Mouse (Mus musculus) ES-E14 (cell line): ENCODE measurements around the gene Gpr37l1. TPM values are rescaled to one million over a fixed set of nuclear protein-coding genes. Genes with fewer than 3 reads are reported as not detected.
"Not testable (repeated sequence)": the region's sequence is repeated elsewhere in the genome, so short reads cannot be mapped to it uniquely, and the experiment has no call there.

ENCODE experiments used
- DNase-seq: peaks from one replicate; pipeline ENCODE4 v3.0.0-alpha.2; 2013; ENCODE audit warnings: low read depth, low spot score
- H3K27ac ChIP-seq: 2 replicates; pipeline ENCODE4 v1.5.1; 2012; ENCODE audit warnings: low read depth, mild to moderate bottlenecking, low read length, moderate library complexity, mixed read lengths; ENCODE audit not compliant: poor library complexity, insufficient read depth, severe bottlenecking
- H3K36me3 ChIP-seq: 2 replicates; pipeline ENCODE4 v1.6.1; 2012; ENCODE audit warnings: mild to moderate bottlenecking, low read length, moderate library complexity, mixed read lengths; ENCODE audit not compliant: control insufficient read depth, poor library complexity, insufficient read depth, severe bottlenecking
- H3K4me1 ChIP-seq, 2 experiments: fragments of 150-350 bp in 1 of 2; sonication (generic) in 1 of 2; 2 replicates each; pipeline ENCODE4 v1.6.1; 2012; ENCODE audit warnings: low read length in 2 of 2, mild to moderate bottlenecking in 1 of 2, mixed read lengths in 1 of 2; ENCODE audit not compliant: control insufficient read depth in 2 of 2, insufficient read depth in 2 of 2, poor library complexity in 1 of 2
- H3K4me3 ChIP-seq, 2 experiments: fragments of 150-350 bp in 1 of 2; sonication (generic) in 1 of 2; 2 replicates each; pipeline ENCODE4 v1.5.1; 2012; ENCODE audit warnings: low read length in 2 of 2, low read depth in 1 of 2, mild to moderate bottlenecking in 1 of 2, mixed read lengths in 1 of 2; ENCODE audit not compliant: insufficient read depth in 1 of 2, poor library complexity in 1 of 2, severe bottlenecking in 1 of 2
- H3K9ac ChIP-seq: 2 replicates; pipeline ENCODE4 v1.6.1; 2012; ENCODE audit warnings: low read depth, mild to moderate bottlenecking, low read length, mixed read lengths; ENCODE audit not compliant: poor library complexity, insufficient read depth, severe bottlenecking
- H3K9me3 ChIP-seq: fragments of 150-350 bp; sonication (generic); 2 replicates; pipeline ENCODE4 v1.6.1; 2012; ENCODE audit warnings: low read depth, mild to moderate bottlenecking, low read length; ENCODE audit not compliant: control insufficient read depth, insufficient read depth
- CHD2 ChIP-seq: IDR thresholded peaks from 2 replicates; pipeline ENCODE4 v1.6.1; 2014; ENCODE audit warnings: mild to moderate bottlenecking, low read depth, low read length, inconsistent platforms
- HCFC1 ChIP-seq: IDR thresholded peaks from 2 replicates; pipeline ENCODE4 v1.6.1; 2012; ENCODE audit warnings: low read length, inconsistent platforms, borderline replicate concordance; ENCODE audit not compliant: insufficient read depth
- MAFK ChIP-seq: IDR thresholded peaks from 2 replicates; pipeline ENCODE4 v1.6.1; 2014; ENCODE audit warnings: mild to moderate bottlenecking, low read depth, low read length, inconsistent platforms; ENCODE audit not compliant: insufficient read depth
- ZC3H11A ChIP-seq: IDR thresholded peaks from 2 replicates; pipeline ENCODE4 v1.6.1; 2012; ENCODE audit warnings: low read depth, mild to moderate bottlenecking, inconsistent platforms, low read length, borderline replicate concordance
- ZNF384 ChIP-seq: IDR thresholded peaks from 2 replicates; pipeline ENCODE4 v1.6.1; 2012; ENCODE audit warnings: low read depth, low read length, inconsistent platforms
- in situ Hi-C, 2 experiments: fragments of 600-800 bp; cut with MboI; formaldehyde crosslinking; loops; one replicate each; pipeline ENCODE4 v1.15.1; 2025; ENCODE audit warnings: low sequenced_read_pairs in 2 of 2, inconsistent platforms in 1 of 2; ENCODE audit not compliant: unreplicated experiment in 2 of 2
- total RNA-seq: library from RNA; depleted of rRNA; stranded (reverse); fragments of 300-350 nt; gene quantifications from 2 replicates; pipeline ENCODE4 v1.2.3, GENCODE M21; 2012

Gpr37l1 gene
- total RNA-seq, 1 experiment: not detected

DNA sequence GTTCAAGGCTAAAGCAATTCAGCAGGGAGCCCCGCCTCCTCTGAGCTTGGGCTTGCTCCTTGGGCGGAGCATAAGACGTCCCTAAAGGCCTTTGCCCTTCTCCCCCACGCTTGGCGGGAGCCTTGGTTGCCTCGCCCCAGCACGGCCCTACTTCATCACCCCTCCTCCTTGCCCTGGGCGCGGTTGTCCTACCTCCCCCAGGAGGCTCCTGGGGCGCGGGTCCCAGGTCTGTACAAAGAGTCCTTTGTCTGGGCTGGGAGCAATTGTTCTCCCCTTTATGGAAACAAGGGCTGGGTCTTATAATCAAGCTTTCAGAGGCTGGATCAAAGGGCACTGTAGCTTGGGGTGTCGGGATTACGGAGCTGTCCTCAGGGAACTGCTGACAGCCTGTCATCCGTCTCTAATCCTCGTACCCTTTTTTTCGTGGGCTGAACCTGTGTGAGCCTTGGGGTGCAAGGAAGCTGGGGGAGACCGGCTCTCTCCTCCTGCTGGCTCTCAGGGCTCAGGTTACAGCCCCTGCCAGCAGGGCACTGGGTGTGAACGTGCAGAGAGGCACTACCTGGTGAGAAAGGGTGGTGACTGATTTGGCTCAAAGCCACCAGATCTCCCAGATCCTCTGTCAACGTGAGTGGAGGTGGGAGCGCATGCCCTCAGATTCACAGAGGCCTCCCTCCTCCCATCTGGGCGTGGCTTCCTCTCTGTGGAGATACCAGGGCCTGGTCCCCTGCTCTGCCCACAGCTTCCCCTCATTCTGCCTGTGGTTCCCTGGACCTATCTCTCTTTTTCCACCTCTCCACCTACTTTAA is 31.7 kb upstream of the Gpr37l1 start:
- DNase-seq: peak; percentile 95
- H3K4me1 ChIP-seq: peaks cover 23 to 40% of the 10 kb centered on the region in 2 experiments
- peak overlapping the region in 1 of 2 experiments; percentile 2; a peak in 1 of 4 replicates for H3K4me3 ChIP-seq
- no peaks in the 10 kb centered on the region for H3K36me3 ChIP-seq
- peak overlapping the region; percentile 88 for H3K27ac ChIP-seq
- no peak for TF ChIP-seq ZNF384
- no peak for TF ChIP-seq HCFC1
- TF ChIP-seq CHD2: no peak
- no peak for TF ChIP-seq MAFK
- no peak for TF ChIP-seq ZC3H11A
- H3K9me3 ChIP-seq: no peaks in the 10 kb centered on the region
- H3K9ac ChIP-seq: no peak overlapping the region
- in situ Hi-C loops: no loop called here

DNA sequence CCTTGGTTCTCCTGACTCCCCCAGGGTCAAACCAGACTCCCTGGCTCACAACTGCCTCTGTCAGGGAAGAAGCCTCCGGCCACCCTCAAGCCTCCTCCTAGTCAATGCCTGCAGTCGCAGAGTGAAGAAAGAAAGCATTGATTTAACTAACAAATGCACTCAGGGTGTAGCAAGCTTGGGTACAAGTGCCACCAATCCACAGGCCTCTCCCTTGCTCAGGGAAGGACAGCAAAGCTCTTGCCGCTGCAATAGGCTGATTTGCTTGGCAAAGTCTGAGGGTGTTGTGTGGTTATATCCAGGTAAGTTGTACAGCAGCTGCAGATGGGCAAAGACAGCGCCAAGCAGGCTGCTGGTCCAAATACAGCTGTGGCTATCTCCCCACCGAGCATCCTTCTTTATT is 30.9 kb upstream of the Gpr37l1 start:
- TF ChIP-seq MAFK (no peak), ZC3H11A (no peak), HCFC1 (no peak), CHD2 (no peak), ZNF384 (no peak)
- DNase-seq: no peak
- in situ Hi-C loops: no loop called here
- Histone ChIP-seq H3K27ac (peak overlapping the region; percentile 88), H3K9ac (peak overlapping the region; percentile 26; the same call in 1 of the 2 replicates), H3K4me1 (peaks cover 26 to 40% of the 10 kb centered on the region in 2 experiments), H3K9me3 (no peaks in the 10 kb centered on the region), H3K4me3 (peak overlapping the region in 1 of 2 experiments; percentile 2; a peak in 1 of 4 replicates), H3K36me3 (no peaks in the 10 kb centered on the region)

DNA sequence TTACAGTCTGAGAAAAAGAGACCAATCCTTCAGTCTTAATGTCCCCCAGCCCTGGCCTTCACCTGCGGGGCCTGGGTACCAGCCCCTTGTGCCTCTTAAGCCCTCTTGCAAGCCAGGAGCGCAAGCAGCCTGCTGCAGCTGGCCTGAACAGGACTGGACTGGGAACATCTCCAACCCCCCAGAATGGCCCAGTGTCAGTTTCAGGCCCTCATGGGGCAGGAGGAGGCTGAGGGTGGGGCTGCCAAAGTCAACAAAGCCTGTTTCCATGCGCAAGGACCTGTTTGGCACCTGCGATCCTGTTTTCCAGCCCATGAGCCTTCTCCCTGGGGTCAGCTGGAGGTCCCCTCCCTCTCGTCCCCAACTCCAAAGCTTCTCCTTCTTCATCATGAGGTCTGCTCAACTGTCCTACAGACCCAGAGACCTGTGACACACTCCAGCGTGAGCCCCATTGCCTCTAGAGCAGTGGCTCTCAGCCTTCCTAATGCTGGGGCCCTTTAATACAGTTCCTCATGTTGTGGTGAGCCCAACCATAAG is 28.5 kb upstream of the Gpr37l1 start:
- Histone ChIP-seq H3K4me1 (peaks cover 26 to 40% of the 10 kb centered on the region in 2 experiments), H3K36me3 (no peaks in the 10 kb centered on the region), H3K4me3 (no peak overlapping the region), H3K27ac (no peak overlapping the region), H3K9me3 (no peaks in the 10 kb centered on the region), H3K9ac (no peak overlapping the region)
- in situ Hi-C loops: no loop called here
- TF ChIP-seq HCFC1 (no peak), MAFK (no peak), ZNF384 (no peak), CHD2 (no peak), ZC3H11A (no peak)
- DNase-seq: no peak

DNA sequence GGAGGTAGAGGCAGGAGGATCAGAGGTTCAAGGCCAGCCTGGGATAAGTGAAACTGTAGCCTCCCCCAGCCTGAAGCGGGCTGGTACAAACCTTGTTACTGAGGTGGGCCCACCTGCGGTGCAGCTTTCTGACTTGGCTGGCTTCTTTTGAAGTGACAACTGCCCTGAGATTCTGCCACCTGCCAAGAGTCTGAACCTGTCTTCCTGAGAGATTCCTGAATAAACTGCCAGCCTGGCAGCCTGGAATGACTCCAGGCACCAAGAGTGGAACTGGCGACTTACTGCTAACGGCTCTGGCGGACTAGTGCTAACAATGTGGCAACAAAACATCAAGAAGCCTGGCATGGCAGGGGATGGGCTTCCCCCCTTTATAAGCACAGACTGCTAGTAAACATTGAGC is 26.9 kb upstream of the Gpr37l1 start:
- H3K36me3 ChIP-seq, H3K4me3 ChIP-seq, H3K9ac ChIP-seq, H3K9me3 ChIP-seq, in situ Hi-C loops, H3K27ac ChIP-seq, DNase-seq: not testable (repeated sequence)
- H3K4me1 ChIP-seq: peaks cover 20 to 31% of the 10 kb centered on the region in 2 experiments
